Mouse (Mus musculus): ENCODE data around the gene Cpn2. TPM values are rescaled to one million over a fixed set of nuclear protein-coding genes. Genes with fewer than 3 reads are reported as not detected.

Gene Cpn2
- not detected for polyA plus RNA-seq (2017; shearing (Covaris generic))

- no peak for ATAC-seq
Measured at GRCm38 (mm10) chr16:30267359-30267758, at the start of gene Cpn2. Gene Cpn2 (minus strand): TSS chr16:30267499.

GRCm38 (mm10) chr16:30314236-30314635 lies 46.9 kb upstream of the Cpn2 start:
- ATAC-seq = no peak

DNA sequence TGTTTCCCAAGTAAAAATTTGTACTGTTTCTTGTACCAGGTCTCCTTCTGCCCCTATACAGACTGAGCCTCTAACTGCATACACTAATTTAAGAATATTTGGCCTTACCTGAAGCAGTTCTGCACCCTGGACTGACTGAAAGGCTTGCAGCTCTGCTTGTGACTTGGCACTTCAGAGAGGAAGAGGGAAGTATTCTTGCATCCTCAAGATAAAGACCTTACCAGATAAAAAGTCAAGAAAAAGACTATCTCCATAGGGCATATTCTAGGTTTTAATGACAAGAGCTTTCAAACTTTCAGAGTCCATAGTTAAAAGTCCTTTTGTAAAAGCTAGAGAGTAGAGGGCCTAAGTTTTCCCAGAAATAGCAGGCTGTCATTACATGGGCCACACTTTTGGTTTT lies 43.3 kb upstream of the Cpn2 start, which contains the start of gene Gp5:
Gene Gp5, minus strand, starts transcription at position 133 of the 400 bp plus-strand sequence.
- no peak for ATAC-seq

- no peak for ATAC-seq
Measured at GRCm38 (mm10) chr16:30310171-30310515, 42.8 kb upstream of the Cpn2 start.

GRCm38 (mm10) chr16:30309395-30310170 lies 42.3 kb upstream of the Cpn2 start:
- ATAC-seq = no peak

DNA sequence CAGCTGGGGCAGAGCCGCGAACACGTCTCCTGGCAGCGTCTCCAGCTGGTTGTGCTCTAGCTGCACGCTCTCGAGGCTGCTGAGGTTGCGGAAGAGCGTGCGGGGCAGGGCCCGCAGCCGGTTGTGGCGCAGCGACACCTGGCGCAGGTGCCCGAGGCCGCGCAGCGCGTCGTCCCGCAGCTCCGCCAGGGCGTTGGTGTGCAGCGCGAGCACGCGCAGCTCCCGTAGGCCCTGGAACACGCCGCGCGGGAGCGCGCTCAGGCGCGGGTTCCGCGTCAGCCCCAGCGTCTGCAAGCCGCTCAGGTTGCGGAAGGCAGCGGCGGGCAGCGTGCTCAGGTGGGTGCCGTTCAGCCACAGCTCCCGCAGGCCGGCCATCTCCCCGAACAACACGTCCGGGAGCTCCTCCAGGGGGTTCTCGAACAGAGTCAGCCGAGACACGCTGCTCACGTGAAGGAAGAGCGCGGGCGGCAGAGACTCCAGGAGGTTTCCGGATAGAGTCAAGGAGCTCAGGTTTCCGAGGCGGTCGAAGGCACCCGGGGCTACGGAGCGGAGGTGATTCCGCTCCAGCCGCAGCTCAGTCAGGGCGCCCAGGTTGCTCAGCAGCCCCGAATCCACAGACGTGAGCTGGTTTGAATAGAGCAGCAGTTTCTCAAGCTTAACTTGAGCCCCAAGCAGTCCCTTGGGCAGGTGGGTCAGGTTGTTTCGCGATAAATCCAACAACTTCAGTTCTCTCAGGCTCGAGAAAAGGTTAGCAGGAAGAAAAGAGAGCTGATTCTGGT lies 41.5 kb upstream of the Cpn2 start:
- ATAC-seq = peak; percentile 63

DNA sequence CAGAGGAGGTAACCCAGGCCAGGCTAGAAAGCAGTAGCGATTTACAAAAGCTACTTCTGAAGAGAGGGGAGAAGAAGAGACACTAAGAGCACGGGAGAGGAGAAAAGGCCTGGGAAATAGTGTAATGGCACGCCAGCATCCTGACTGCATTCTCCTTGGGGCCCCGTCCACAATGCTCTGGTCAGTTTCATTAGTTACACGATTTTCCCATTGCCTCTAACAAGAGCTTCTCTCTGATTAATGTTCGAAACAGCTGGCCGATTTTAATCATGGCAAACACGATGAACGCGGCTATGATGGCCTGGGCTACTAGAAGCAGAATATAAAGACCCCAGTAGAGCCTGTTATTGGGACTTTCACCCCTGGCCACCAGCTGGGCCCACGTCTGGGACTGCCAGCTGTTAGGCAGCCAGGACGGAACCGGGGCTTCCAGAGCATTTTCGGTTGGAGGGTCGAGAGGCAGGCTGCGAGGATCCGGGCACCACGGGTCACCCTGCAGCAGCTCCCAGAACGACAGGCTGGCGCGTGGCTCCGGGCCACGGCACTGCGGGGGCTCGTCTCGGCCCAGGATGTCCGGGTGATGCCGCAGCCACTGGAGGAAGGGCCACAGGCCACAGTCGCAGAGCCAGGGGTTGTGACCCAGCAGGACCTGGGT lies 40.8 kb upstream of the Cpn2 start:
- ATAC-seq = peak; percentile 13

GRCm38 (mm10) chr16:30307306-30307705 lies 40.0 kb upstream of the Cpn2 start:
- ATAC-seq = no peak

DNA sequence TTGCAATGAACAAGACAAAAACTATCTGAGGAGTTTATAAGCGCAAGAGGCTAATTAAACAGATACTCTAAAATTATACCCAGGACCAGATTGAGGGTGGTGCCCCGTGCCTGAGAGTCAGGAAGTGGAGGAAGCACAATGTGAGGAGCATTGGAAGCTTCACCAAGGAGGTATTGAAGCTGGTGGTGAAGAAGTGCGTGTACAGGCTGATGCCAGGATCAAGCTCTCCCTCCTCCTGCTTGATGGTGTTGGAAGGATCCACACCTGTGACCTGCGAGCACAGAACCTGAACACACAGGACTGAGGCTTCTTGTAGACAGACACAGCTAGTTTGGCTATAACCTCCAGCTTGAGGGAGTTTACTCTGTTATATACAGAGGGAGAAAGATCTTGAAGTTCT lies 38.8 kb upstream of the Cpn2 start:
- ATAC-seq = no peak

DNA sequence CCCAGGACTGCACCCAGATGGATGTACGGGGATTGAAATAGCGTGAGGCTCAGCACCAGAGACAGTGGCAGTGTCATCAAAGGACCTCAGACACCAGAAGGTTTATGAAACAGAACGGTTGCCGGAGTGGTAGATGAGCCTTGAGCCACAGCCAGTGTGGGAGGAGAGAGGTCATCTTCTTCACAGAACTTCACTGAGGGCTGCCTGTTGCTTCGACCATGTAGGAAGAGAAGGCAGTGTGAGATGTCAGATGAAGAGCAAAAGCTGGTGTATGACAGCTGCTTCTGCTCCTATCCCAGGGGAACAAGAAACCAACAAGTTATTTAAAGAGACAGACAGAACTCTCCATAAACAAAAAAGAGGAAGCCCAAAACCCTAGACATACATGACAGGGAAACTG lies 36.9 kb upstream of the Cpn2 start:
- no peak for ATAC-seq

GRCm38 (mm10) chr16:30303411-30303810 lies 36.1 kb upstream of the Cpn2 start:
- ATAC-seq = no peak

- ATAC-seq = no peak
Measured at GRCm38 (mm10) chr16:30302686-30303085, 35.4 kb upstream of the Cpn2 start.

DNA sequence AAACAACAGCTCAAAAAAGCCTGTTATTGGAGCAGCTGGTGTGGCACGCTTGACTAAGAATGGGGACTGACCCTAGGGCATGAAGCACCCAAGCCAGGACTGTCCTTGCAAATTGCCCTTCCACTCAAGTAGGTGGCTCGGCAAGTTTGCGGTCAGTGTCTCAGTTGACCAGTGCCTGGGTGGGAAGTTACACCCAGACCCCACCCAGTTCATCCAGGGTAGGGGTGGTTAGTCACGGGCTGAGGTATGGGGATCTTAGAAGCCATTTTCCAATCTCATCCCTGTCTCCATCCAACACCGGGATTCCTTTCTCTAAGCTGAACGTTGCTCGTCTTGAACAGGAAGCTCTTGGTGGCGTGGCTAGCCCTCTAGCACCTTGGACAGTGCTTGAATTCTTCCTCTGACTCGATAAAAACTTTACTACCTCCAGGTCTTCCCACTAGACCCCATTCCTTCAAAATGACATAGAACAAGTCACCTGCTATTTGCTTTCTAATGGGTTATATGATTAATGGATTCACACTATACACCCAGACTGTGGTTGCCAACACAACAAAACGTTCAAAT lies 32.5 kb upstream of the Cpn2 start:
- no peak for ATAC-seq

DNA sequence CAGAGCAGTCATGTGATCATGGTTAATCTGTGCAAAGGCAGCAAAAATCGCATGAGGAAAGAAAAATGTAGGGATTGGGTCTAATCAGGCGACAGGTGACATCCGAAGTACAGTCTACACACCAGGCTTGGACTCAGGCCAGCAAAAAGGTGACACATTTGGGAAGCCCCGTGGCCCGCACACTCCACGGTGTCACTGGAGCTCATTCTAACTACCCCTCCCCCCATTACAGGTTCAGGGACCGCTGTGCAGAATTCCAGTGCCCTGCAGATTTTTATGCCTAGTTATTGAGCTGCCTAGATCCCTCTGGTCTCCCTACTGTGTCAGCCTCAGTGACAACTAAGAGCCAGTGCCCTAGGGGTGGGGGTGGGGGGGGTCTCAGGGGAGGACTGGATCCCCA lies 30.2 kb upstream of the Cpn2 start:
- no peak for ATAC-seq

- no peak for ATAC-seq
Measured at GRCm38 (mm10) chr16:30296601-30297275, 29.4 kb upstream of the Cpn2 start.

- no peak for ATAC-seq
Measured at GRCm38 (mm10) chr16:30295106-30295505, 27.8 kb upstream of the Cpn2 start.

GRCm38 (mm10) chr16:30290436-30290835 lies 23.1 kb upstream of the Cpn2 start:
- no peak for ATAC-seq

- ATAC-seq = no peak
Measured at GRCm38 (mm10) chr16:30285701-30286100, 18.4 kb upstream of the Cpn2 start.

- ATAC-seq = peak; percentile 43
Measured at GRCm38 (mm10) chr16:30283743-30284337, 16.5 kb upstream of the Cpn2 start.

DNA sequence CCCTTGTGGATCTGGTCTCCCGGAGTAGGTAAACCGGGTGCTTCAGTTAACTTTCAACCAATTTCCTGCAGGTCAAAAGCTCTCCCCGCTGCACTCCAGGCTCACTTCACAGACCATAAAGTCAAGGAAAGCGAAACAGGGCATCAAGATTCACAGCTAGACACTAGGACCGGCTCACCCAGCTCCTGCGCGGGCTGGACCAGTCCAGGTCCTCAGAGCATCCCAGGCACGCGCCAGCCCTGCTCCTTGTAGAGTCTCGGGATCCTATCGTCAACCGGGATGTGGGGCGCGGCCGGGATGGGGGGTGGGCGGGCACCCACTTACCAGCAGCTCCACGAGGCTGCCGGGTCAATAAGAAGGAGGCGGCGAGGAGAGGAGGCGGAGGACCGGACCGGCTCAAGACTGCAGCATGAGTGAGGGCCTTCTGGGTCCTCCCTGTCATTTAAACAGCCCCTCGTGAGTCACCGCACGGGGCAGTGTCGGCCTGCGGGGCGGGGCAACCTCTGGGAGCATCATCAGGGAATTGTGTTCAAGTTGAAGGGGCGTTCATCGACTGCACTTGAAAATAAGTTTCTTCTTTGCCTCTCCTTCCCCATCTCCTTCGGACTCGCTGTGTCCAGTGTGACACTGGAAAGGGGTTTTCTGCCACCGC lies 15.7 kb upstream of the Cpn2 start, which contains the start of gene Lrrc15:
Gene Lrrc15, minus strand, starts transcription at position 413 of the 652 bp plus-strand sequence.
- no peak for ATAC-seq

- ATAC-seq = no peak
Measured at GRCm38 (mm10) chr16:30280676-30281297, 13.5 kb upstream of the Cpn2 start.
